Mouse (Mus musculus) embryo, embryonic 10.5 days (tissue): ENCODE measurements around the gene Mei4.

Experiments
- DNase-seq: peaks from one replicate; pipeline ENCODE4 v3.0.0-alpha.2; 2015; ENCODE audit warnings: low spot score

Mei4 gene

DNA sequence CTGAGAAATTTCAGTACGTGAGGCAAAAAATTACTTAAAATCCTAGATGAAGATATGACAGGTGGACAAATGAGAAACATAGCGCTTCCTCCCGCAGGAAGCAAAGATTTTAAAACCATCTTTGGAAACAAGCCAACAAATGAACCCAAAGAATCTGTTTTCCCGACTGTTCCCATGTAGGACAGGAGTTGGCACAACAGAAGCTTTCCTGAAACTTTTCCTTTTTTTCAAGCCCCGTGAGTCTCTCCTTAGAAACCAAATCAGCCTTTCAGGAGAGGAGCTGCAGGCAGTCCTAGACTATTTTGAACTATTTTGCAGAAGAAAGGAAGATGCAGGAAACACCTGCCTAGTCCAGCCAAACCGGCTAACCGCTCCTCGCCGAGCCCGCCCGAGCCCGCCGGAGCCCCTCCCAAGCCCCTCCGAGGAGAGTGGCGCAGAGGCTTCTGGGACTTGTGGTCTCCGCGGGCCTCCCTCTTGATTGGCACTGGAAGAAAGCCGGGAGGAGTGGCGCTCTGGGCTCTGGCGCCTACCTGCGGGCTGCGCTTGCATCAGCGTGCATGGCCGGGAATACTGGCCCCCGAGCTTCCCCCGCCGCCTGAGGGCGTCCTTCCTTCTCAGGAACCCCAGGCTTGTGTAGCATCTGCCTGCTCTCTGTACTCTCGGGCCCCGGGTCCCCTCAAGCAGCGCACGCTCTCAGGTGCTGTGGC is at the start of gene Mei4:
Mei4 (plus strand) TSS at position 490 of the 707 bp plus-strand sequence.
- peak; percentile 93 for DNase-seq

DNA sequence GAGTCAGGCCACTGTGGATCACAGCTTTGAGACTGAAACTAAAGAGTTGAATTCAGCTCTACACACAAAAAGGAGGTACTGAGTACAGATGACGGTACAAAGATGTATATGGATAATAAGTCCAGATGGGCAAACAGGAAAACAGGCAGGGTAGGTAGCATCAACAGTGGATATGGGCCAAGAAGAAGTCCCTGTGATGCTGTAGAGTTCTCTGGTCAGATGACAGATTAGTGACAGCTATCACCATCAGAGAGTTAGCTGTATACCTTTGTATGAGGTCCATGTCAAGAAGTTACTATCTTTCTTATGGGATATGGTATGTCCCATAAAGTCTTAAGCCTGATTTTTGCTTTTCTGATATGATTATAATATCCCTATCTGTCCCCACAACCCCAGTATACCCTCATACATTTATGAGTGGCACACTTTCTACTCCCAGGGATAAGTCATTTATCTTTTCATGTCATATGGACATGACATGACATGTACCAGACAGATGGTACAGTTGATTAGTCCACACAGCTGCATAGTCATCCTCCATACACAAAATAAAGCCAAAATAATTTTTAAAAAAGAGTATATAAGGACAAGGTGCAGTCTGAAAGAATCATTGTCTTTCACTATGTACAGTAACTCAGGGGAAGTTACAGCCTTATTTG is 43.6 kb upstream of the Mei4 start:
- no peak for DNase-seq

DNA sequence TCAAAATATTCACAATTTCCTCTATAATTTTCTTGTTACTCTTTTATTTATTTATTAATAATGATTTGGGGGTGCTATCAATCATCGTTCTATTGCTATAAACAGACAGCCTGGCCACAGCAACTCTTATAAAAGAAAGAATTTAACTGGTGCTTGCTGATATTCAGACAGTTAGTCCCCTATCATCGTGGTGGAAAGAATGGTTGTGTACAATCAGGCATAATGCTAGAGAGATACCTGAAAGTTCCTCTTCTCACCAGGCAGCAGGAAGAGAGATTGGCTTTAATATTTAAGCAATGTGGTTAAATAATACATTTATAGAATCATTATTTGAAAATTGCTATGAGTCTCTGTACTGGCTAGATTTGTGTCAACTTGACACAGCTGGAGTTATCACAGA is 35.9 kb upstream of the Mei4 start:
- DNase-seq: no peak

DNA sequence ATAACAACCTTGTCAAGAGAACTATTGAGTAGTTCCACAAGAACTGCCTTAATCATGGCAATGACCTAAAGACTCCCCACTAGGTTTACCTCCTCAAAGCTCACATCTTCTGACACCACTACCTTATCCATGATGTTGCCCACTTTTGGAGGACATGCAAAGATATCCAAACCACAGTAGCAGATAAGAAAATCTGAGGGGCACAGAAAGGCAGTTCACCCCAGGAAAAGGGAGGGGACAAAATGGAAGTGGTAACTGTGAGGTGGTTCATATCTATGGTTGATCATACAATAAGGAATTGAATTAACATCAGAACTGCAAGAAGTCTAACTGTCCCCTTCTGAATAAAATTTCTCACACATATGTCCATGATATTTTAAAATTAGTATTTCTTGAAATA is 29.4 kb upstream of the Mei4 start:
- no peak for DNase-seq

DNA sequence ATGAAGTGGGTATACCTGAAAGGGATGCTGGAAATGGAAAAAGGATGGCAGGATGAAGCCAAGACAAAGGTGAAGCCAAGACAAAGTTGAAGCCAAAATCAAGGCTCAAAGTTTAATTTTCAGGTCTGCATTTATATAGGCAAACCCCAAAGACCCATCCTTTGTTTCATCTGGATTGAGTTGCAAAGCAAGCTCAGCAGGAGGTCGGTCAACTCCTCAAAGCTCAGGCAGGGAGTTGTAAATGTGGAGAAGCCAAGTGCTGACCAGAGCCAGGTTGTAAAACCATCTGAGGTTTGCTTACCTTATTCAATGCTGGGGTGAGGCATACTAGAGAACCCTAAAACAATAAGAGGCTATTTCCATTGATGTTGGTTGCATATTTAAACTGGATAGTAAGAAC is 4.6 kb upstream of the Mei4 start:
- no peak for DNase-seq

DNA sequence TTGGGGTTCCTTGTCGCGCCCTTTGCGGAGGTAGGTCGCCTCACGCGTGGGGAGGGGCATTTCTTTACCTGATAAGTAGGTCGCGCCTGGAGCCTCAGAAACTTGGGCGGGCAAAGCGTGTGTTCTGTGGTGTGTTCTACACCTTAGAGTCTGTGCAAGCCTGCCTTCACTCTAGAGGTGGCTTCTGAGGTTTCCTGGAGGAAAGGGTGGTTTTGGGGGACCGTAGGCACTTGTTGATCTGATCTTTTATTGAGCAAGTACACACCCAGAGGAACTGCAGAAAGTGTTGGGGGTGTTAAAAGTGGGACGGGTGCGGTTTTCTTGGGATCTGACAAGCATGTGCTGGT is 391 bp downstream of the Mei4 start:
- no peak for DNase-seq

DNA sequence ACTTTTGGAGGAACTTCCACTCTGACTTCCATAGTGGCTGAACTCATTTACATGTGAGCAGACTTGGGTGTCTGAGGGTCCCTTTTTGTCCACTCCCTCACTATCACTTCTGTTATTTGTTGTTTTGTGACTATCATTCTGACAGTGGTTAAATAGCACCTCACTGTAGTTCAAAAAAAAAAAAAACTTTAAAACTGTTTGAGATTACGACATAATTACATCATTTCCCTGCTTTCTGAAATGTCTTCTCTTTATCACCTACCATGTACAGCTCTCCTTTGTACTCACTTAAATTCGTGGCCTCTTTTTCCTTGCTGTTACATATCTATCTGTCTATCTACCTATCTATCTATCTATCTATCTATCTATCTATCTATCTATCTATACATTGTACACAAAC is 2.6 kb downstream of the Mei4 start:
- DNase-seq: no peak

DNA sequence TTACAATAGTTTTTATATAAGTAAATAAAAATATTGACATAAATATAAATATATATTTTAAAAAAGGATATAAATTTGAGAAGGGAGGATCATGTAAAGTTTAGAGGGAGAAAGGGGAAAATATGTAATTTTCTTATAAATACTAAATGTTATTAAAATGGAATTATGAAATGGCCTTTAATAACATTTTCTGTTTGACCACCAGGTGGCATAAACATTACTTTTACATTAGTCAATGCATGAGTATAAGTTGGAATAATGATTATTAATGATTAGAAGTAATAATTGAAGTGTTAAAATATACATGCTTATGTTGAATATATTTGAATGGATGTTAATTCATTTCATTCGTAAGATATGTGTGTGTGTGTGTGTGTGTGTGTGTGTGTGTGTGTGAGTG is 58.0 kb downstream of the Mei4 start:
- no peak for DNase-seq

DNA sequence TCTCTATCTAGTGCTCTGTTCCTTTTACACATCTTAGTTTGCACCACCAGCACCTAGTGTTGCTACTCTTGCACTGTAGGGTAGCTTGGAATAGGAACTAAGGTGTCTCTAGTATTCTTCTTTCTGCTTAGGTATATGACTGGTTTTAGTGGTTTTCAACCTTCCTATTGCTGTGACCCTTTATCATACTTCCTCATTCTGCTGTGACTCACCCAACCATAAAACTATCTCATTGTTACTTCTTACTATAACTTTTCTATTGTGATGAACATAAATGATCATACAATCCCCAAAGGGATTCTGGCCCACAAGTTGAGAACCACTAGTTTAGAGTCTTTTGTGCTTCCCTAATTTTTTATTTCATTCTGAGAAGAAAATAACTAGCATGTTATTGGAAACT is 61.3 kb downstream of the Mei4 start:
- no peak for DNase-seq

DNA sequence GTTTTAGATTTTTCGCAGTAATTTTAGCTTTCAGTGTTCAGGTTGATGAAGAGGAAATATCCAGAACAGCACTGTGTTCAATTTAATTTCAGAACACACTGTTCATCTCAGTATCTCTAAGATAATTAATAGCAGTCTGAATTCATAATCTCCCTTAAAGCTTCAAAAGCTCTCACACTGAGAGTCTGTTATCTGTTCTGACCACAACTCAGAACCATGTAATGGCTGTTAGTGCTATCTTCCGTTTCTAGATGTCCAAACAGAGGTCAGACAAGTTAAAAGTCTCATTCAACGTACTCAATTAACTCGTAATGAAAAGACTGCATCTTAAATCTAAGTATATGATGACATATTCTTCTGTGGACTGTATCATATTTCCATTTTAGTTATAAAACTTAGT is 77.1 kb downstream of the Mei4 start:
- DNase-seq: no peak

DNA sequence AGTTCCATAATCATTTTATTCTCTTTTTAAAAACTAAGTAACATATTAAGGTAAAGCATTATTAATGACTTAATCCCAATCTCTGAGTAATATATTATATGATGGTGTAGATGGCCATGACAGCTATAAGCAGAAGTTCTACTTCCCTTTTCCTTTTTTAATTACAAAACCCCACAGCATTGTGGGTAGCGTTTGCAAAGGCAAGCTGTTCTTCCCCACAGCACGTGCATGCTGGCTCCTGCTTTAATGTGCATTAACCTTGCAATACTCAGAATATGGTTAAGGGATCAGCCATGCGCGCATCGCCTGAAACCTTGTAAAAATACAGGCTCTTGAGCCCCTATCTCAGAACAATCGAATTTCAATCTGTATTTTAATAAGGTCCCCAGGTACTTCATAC is 82.2 kb downstream of the Mei4 start:
- DNase-seq: no peak

DNA sequence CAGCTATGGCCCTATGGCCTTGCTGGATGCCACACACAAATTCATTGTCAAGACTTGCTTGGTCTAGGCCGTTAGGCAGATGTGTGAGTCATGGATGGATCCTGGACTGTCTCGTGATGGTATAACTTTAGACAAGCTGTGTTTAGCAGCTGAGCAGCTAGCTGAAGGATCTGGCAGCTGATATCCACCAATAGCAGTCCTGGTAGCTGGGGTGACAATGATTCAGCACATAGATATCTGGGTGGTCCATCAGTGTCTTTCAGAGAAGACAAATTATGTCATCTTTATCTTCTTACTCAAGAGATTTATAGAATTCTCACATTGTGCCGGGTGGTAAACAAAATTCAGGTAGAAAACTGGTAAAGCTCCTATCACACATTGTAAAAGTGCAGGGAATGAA is 93.4 kb downstream of the Mei4 start:
- DNase-seq: no peak

DNA sequence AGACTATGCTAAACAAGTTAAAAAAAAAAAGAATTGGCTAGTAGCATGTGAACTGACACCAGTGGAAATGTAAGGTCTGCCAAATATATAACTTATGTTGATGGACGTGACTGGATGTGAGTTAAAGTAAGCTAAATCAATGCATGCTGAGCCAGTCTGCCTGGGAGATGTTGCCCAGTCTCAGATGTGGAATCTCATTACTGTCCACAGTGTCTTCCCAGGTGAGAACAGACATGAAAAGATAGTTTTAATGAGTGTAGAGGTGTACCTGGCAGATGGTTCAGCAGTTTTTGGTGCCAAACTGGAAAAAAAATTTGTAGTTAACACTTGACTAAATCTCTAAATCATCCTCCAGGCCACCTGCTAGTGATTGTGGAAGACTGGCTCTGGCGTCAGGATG is 94.4 kb downstream of the Mei4 start:
- no peak for DNase-seq

DNA sequence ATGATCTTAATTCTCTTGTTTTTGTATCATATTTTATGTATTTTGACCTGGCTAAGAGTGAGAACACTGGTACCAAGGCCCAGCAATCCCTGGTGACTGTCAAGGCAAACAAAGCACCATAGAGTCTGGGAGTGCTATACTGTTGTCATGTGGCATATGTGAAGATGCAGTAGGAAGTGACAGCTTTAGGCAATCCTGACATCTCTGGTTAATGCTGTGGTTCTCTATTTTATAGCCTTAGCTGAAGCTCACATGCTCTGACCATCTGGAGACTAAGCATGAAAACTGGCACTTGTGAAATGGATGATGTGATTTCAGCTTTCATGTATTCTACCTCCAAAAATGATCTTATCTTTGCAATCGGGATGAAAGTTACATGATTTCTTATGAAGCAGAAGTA is 103.3 kb downstream of the Mei4 start:
- no peak for DNase-seq

DNA sequence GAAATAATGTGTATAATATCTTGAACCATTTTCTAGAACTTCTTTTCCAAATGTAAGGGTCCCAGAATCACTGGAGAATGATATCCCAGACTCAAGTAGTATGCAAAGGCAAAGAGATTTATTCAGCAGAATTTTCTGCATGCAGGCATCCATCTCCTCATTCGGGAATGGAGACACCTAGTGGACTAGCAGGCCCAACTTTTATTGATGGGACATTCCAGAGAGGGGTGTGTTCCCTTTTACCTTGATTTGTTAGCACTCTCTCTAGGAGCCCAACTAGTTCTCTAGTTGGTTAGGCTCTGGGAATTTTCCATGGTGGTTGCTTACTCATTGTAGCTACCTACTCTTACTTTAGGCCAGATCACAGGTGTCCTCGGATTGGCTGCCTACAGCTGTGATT is 105.5 kb downstream of the Mei4 start:
- no peak for DNase-seq

DNA sequence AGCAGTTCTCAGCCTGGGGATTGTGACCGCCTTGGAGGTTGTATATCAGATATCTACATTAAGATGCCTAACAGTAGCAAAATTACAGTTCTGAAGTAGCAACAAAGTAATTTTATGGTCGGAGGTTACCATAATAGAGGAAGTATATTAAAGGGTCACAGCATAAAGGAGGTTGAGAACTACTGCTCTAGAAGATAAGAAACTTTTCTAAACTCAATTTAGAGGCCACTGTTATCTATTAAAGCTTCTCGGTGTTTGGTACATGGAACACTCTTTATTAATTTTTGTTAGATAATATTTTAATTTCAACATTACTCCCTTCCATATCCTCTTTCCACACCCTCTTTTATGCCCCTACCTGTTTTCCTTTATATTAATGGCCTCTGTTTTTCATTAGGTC is 119.0 kb downstream of the Mei4 start:
- no peak for DNase-seq

DNA sequence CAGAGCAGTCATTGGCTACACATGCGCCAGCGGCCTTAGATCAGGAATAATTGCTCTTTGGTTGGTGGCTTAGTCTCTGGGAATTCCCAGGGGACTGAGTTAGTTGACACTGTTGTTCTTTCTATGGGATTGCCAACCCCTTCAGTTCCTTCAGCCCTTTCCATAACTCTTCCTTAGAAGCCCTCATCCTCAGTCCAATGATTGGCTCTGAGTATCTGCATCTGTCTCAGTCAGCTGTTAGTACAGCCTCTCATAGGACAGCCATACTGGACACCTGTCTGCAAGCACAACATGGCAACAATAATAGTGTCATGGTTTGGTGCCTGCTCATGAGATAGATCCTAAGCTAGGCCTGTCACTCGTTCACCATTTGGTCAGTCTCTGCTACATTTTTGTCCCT is 149.5 kb downstream of the Mei4 start:
- no peak for DNase-seq

DNA sequence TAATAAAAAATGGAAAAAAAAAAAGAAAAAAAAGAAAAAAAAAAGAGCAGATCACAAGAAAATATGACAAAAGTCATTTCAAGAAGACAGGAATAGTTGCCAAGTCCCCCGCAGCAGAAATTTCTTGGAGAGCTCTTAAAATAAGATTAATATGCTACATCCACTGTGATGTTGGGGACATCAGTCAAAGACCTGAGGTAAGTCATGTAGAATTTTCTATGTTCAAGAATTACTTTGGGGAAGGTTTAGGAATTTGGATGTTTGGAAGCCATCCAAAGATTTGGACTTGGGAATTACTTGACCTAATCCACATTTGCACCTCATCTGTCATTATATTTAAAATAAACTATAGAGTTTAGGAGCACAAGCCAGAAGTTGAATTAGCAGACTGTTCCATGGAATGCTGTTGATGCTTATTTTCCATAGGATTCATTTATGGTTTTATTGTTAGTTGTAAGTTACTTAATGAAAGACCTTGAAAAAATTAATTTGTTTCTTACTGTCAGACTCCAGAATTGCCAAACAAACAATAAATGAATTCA is 179.1 kb downstream of the Mei4 start:
- no peak for DNase-seq

DNA sequence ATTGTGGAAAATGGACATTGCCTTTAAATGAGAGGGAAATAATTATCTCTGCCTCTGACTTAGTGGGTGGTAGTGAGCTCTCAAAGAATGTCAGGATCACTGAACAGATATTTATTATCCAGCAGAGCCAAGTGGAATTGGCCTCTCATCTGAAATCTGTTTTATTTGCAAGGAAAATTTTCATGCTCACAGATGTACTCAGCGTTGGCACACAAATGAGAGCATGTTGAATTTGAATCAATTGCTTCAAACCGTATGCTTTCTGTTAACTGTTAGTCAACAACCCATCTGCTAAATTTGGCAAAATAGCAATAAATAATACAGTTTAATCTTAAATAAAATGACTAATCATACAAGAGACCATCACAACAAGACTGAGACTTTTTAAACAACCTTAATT is 181.0 kb downstream of the Mei4 start:
- no peak for DNase-seq

DNA sequence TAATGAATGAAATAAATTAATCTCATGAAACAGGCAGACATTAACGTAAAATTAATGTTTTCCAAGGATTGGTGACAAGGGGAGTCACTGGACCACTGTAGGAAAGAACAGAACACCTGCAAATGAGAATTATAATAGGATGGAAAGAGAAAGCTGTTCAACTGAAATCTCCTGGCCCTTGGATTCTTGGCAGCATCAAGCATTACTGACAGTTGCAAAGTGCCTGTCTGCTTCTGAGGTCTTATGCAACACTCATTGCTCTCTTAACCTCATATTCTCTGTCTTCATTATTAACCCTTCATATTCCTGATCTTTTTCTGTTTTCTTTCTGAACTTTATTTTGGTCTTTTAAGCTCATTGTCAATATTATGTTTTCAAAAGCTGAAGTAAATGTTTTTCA is 210.4 kb downstream of the Mei4 start:
- no peak for DNase-seq

DNA sequence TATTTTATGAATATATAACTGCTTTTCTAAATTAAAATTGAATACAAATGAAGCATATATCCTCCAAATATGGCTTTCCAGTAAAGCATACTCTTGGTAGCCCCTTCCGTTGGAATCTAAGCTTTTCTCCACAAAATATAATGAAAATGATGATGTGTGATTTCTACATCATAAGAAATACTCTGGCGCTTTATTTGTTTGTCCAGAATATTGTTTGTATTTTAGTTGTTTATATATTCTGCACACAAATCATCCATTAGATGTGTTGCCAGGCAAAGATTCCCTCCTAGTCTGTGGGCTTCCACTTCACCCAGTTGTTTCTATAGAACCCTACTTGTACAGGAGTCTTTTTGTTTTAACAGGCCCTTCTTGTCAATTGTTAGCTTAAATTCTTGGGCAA is 211.8 kb downstream of the Mei4 start:
- DNase-seq: no peak

DNA sequence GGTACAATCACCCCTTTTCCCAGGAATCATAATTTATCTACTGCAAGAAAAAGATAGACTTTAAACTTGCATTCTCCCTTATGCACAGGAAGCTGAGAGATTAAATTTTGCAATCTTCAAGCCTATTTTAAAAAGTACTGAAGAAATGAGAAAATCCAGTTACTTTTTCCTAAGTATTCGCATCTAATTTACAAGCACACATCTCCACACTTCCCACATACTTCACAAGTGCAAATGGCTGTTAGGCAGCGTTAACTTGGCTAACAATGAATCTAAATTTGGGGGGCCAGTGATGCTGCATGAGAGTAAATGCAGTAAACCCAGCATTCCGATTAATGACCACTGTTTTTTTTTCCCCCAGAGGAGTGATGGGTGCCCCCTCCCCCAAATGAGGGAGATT is 232.9 kb downstream of the Mei4 start:
- no peak for DNase-seq

DNA sequence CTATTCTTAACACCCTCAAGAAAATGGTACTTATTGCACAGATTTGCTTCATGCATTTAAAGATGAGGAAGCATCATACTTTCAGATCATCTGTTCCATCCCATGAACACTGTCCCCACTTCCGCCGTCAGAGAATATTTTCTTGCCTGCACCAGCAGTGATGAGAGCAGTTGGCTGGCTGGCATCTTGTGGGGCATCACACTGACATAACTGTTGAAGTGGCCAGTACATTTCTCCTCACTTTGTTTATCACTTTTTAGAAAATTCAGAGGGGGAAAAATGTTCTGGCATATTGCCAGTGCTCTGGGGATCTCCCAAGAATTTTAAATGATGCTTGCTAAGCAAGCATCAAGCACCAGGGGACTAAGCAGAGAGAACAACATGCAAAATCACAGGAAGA is 251.4 kb downstream of the Mei4 start:
- DNase-seq: no peak

DNA sequence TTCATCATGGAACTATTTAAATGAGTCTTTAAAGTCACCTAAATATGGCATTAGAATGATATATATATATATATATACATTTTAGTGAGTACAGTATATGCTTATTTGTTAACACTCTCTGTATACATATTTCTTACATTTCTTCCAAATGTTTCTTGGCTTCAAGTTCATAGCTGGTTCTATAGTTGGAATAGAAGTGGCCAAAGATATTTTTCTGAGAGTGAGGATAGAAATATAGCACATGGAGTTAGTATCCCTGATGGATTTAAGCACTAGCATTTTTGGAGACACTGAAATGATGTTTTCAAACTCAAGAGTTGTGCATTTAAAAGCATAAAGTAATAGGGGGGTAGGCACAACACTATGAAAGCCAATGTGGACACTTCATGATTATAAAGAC is 272.6 kb downstream of the Mei4 start:
- no peak for DNase-seq
